Mouse (Mus musculus) cerebellum, adult 11 months (tissue): ENCODE data around the gene Gm20388.
A peak's percentile ranks its signal among the peaks of the same experiment; 100 is the strongest.
"Not testable (repeated sequence)": the region's sequence is repeated elsewhere in the genome, so short reads cannot be mapped to it uniquely, and the experiment has no call there.

Experiments
- DNase-seq: peaks from one replicate; pipeline ENCODE4 v3.0.0; 2022

Gm20388 gene

GRCm38 (mm10) chr8:120795944-120796635 lies 885.4 kb downstream of the Gm20388 start:
- peak; percentile 36 for DNase-seq

DNA sequence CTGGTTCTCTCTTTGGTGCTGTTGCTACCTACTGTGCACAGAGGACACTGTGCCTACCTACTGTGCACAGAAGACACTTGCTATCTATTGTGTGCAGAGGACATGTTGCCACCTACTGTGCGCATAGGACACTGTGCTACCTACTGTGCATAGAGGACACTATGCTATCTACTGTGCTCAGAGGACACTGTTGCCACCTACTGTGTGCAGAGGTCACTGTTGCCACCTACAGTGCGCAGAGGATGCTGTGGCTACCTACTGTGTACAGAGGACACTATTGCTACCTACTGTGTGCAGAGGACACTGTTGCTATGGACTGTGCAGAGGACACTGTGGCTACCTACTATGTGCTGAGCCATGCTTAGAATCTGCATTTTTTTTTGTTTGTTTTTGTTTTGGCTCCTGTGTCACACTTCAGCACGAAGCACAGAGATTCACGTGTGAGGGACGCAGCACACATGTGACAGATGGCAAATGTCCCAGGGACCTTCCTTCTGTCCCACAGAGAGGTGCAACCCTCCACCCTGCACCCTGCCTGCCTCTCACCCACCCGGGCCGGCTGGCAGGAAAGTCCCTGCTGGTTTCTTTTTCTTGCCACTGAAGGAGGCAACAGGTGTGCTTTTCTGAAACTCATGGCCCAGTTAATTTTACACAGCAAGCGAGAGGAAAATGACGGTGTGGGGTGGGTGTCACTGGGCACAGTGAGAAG lies 886.5 kb downstream of the Gm20388 start:
- no peak for DNase-seq

DNA sequence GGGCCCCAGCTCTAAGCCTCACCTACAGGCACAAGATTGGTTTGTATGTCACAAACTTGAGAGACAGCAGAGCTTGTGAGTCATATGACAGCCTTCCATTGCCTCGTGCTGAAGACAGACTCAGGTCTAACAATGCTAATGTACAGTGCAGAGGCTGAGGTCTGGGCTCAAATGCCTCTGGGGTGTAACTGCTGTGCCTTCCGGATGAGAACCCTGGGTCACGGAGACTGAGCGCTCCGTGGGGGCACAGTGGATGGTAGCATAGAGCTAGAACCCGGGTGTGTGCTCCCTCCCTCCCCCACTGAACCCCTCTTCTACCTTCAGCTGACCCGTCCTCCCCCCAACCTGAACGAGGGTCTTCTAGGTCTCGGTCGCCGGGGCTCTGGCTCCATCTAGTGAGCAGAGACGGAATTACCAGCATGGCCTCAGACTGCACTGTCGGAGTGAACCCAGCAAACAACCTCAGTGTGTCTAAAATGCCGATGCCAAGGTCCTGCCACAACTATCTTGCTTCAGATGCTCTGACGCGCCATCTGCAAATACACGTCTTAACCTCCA lies 889.7 kb downstream of the Gm20388 start:
- peak; percentile 6 for DNase-seq

DNA sequence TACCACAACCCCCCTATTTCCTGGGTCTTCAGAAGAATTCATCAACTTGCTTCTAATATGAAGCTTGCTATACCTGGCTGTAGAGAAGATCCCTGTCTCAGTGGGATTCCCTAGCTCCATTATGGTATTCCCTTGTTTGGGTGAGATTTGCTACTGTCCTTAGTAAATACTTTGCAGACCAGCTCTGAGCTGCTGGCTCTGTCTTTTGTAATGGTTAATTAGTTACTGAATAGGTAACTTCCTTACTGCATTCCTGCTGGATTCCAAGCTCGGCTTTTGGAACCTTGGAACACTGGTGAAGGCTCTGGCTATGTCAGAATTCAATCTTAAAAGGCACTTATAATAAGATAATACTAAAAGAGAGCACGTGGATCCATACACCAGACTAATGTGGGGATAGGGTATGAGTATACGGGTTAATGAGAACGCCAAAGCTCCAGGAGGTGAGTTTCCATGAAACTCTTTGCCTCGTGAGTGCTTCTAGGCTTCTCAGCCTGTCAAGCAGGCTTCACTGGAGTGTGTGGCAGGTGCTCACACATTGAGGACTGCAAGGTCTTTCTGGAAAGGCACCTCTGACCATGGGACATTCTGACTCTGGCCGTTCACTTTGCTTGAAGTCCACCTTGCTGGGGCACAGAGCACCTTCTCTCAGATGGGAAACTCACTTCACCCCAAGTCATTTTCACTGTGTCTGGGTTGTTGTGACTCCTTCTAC lies 893.2 kb downstream of the Gm20388 start:
- not testable (repeated sequence) for DNase-seq

DNA sequence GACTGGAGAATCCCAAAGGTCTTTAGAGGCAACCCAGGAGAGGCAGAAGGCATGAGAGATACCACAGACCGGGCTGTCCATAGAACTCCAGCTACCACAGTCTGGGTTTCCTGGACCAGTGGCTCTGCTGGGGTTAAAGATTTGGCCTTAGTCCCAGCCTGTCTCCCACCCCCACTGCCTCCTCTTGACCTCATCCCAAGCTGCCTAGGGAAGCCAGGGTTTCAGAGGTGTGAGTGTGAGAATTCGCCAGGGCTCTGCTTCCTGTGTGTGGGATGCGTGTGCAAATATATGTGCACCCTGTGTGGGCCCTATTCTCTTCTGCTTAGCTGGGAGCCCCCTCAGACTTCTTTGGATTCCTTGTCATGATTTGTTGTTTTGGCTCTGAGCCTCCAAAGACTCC lies 894.1 kb downstream of the Gm20388 start:
- DNase-seq: no peak

DNA sequence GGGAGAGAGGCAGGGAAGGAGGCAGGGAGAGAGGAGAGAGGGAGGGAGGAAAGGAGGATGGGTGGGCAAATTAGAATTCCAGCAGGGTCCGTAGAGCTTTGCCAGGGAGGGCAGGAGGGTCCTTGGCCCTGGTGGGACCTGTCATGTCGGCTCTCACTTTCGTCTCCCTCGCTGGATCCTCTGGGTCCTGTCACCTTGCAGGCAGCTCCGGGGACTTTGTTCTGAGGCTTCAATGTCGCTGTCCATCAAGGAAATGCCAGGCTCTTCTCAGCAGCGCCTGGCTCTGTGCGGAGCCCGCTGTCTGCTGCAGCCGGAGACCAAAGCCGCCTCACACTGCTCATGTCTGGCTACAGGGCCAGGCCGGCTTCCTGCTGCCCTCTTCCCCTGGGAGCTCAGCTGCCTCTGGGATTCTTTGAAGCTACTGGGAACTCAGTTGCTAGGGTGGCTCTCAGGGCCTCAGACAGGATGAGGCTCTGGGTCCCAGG lies 896.2 kb downstream of the Gm20388 start:
- no peak for DNase-seq

DNA sequence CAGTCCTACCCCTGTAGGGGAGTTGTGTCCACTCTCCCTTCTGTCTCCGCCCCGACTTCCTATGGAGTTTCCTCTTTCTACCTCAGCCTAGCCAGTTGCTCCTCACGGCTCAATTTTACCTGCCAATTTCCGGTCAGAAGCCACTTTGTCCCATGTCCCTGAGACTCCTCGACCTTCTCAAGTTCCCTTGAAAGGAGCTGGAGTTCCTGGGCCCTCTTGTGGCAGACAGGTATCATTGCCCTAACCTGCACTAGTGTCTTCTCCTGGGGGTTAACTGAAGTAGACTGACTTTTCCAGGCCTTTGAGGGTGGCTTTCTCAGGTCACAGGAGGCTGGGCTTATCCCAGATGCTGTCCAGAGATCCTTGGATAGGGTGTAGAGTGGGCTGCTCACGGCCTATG lies 897.1 kb downstream of the Gm20388 start:
- DNase-seq: no peak

- no peak for DNase-seq
These were observed 898.4 kb downstream of the Gm20388 start for GRCm38 (mm10) chr8:120809050-120809449.

GRCm38 (mm10) chr8:120811953-120812352 lies 901.3 kb downstream of the Gm20388 start:
- no peak for DNase-seq

GRCm38 (mm10) chr8:120813028-120813427 lies 902.4 kb downstream of the Gm20388 start:
- DNase-seq: no peak

- DNase-seq: no peak
These were observed 903.2 kb downstream of the Gm20388 start for GRCm38 (mm10) chr8:120813839-120814238.

DNA sequence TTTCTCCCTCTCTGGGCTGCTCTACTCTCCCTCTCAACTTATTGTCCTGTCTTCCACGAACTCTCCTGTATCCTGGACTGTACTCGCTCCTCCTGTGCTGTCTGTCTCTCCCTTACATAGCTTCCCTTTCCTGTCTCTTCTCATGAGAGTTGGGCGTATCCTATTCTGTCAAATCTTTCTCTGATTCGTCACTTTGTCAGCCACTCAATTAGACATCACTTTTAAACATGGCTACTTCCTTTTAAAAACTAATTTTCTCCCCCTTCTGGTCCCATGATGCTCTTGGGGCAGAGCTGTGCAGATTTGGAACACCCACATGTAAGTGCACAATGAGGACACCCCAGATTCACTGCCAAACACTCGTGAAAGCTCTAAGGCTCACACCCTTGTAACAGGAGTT lies 905.7 kb downstream of the Gm20388 start:
- no peak for DNase-seq

DNA sequence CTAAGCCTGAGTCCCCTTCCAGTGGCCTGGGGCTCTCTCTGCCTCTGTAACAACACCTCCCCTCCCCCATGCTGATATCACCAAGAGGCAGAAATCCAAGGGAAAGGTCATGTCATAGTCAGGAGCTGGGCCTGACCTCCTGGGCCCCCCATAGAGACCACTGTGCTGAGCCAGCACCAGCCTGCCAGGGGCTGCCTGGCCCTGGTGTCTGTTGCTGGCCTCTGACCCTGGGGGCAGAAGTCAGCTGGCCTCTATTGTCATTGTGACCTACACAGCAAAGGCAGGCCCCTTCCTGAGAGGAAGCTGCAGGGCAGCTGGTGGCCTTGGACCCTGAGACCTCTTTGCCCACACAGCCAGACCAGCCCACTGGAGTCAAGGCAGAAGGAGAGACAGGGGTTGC lies 909.3 kb downstream of the Gm20388 start:
- DNase-seq: no peak

- DNase-seq: peak; percentile 8
These were observed 910.9 kb downstream of the Gm20388 start for GRCm38 (mm10) chr8:120821399-120822170.

GRCm38 (mm10) chr8:120823331-120823730 lies 912.7 kb downstream of the Gm20388 start:
- DNase-seq: no peak

GRCm38 (mm10) chr8:120823887-120824286 lies 913.2 kb downstream of the Gm20388 start:
- no peak for DNase-seq

GRCm38 (mm10) chr8:120824638-120825037 lies 914.0 kb downstream of the Gm20388 start:
- DNase-seq: no peak

GRCm38 (mm10) chr8:120828279-120828678 lies 917.6 kb downstream of the Gm20388 start:
- no peak for DNase-seq

DNA sequence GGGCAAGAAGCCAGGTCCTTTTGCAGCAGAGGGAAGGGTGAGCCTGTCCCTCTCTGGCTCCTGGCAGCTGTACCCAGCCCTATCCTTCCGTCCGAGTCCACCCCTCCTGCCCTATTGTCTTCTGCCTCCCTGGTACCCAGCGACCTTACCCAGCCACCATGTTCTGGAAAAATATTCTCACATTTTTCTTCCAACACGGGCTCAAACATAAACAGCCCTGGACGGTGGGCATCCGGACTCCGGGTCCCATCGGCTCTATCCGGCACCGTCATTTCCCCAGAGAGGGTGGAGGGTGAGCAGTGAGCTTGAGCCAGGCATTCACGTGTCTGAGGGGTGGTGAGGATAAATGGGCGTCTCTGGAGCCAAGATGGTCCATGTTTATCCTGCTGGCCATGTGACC lies 920.0 kb downstream of the Gm20388 start:
- DNase-seq: no peak

DNA sequence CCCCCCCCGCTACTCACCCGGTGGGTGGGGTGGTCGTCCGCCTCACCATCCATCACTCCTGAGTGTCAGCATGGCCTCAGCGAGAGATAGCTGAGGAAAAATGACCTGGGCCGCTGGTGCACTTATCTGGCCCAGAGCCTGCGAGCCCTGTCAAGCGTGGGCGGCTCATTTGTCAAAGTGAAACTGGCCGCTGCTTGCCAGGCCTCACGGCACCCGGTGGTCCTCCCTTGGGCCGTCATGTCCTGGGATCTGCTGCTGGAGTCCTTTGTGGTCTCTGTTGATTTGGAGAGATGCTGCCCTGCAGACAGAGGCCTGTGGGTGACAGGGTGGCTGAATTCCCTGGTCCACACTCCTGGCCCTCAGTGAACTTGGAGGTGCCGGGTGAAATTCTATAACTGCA lies 921.4 kb downstream of the Gm20388 start:
- no peak for DNase-seq

DNA sequence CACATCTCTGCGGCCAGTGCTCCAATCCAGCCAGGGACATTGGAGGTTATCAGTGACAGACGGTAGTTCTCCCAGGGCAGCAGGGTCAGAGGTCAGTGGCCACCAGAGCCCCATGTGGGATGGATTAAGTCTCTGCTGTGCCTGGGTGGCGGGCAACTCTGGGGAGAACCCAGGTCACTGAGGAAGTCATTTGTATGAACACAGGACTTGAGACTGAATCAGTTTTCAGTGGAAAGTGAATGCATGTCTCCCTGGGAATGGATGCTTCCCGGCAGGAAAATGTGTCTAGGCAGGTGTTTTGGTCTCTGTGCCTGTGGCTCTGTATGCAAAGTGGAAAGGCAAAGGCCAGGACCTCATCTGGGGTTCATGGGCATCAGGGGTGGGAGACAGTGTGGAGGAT lies 922.6 kb downstream of the Gm20388 start:
- no peak for DNase-seq

- DNase-seq: no peak
These were observed 928.4 kb downstream of the Gm20388 start for GRCm38 (mm10) chr8:120839031-120839430.

- no peak for DNase-seq
These were observed 932.4 kb downstream of the Gm20388 start for GRCm38 (mm10) chr8:120843084-120843483.
